ENCODE assay signal across 23 mouse cellular contexts in the genomic region with DNA sequence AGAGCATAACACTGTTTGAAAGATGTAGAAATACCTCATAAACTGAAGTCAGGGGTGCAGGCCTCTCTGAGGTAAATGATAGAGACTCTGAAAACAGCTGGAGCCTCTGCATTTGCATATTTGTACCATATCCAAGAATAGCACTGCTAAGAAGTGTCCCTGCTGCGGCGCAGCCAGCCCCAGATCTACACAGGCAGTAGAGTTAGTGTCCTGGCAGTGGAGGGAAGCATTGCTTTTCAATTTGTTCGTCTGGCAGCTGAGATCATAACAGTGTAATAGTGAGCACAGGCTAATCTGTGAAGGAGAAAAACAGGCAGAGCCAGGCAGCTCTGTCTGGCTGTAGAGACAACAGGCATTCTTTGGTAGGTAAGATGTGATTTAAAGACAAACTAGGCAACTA.
A peak's percentile ranks its signal among the peaks of the same experiment; 100 is the strongest.
DNase-seq lines count a peak whose midpoint lies in the region; ATAC-seq and TF ChIP-seq lines count a peak whose summit lies in the region.
"Had no signal": no experiment of that assay in that cellular context is flagged by ENCODE, and none has a peak within 500 bp of the region (broad histone marks: within the 10 kb centered on the region; RNA-seq: fewer than 3 reads in every experiment).

No protein-coding gene starts in this region.

- no peaks in the 10 kb centered on the region for H3K36me3 ChIP-seq in kidney, postnatal 0 days (ENCODE audit: insufficient read depth, low read length)
- no peaks in the 10 kb centered on the region for H3K36me3 ChIP-seq in kidney, embryonic 15.5 days
- no peaks in the 10 kb centered on the region for H3K36me3 ChIP-seq in lung, postnatal 0 days (ENCODE audit: insufficient read depth, low read length)
- H3K36me3 ChIP-seq: embryonic facial prominence, embryonic 13.5 days; hindbrain, embryonic 15.5 days; liver, embryonic 13.5 days; stomach, embryonic 15.5 days had no signal

- no peaks in the 10 kb centered on the region for H3K27me3 ChIP-seq in kidney, postnatal 0 days (ENCODE audit: insufficient read depth, low read length)
- no peaks in the 10 kb centered on the region for H3K27me3 ChIP-seq in kidney, embryonic 15.5 days
- H3K27me3 ChIP-seq in lung, postnatal 0 days (replicated peaks; ENCODE audit: insufficient read depth, low read length): no peaks in the 10 kb centered on the region
- H3K27me3 ChIP-seq: embryonic facial prominence, embryonic 13.5 days; hindbrain, embryonic 15.5 days; liver, embryonic 13.5 days; stomach, embryonic 15.5 days had no signal

- no peak overlapping the region for H3K4me3 ChIP-seq in kidney, postnatal 0 days (replicated peaks; ENCODE audit: low read depth, low read length)
- H3K4me3 ChIP-seq in kidney, embryonic 15.5 days (replicated peaks): no peak overlapping the region
- no peak overlapping the region for H3K4me3 ChIP-seq in lung, postnatal 0 days (ENCODE audit: low read depth, low read length)
- H3K4me3 ChIP-seq: embryonic facial prominence, embryonic 13.5 days; gastrocnemius, adult 2 months; hindbrain, embryonic 15.5 days; left cerebral cortex, adult 2 months; liver, embryonic 13.5 days; stomach, embryonic 15.5 days had no signal

- no peak overlapping the region for H3K9ac ChIP-seq in kidney, postnatal 0 days (ENCODE audit: low read depth, low read length)
- no peak overlapping the region for H3K9ac ChIP-seq in kidney, embryonic 15.5 days
- H3K9ac ChIP-seq in lung, postnatal 0 days (replicated peaks; ENCODE audit: low read depth): no peak overlapping the region
- H3K9ac ChIP-seq: embryonic facial prominence, embryonic 13.5 days; forebrain, postnatal 0 days; hindbrain, embryonic 15.5 days; liver, embryonic 13.5 days; stomach, embryonic 15.5 days had no signal

- 63% methylated on average over 3 of the region's 3 CpGs for WGBS in kidney, postnatal 0 days
- WGBS in kidney, embryonic 15.5 days: 59% methylated on average over 3 of the region's 3 CpGs
- 45% methylated on average over 3 of the region's 3 CpGs for WGBS in lung, postnatal 0 days

- TF ChIP-seq EP300 in lung, postnatal 0 days (IDR thresholded peaks at IDR 0.05): no peak

- ATAC-seq in kidney, postnatal 0 days (replicated peaks; ENCODE audit: low FRiP score, low read depth): no peak
- no peak for ATAC-seq in kidney, embryonic 15.5 days (replicated peaks; ENCODE audit: low FRiP score)
- peak; percentile 37 for ATAC-seq in lung, postnatal 0 days
- ATAC-seq: forebrain, postnatal 0 days; intestine, postnatal 0 days had no signal

- no peak overlapping the region for H3K4me2 ChIP-seq in kidney, postnatal 0 days (ENCODE audit: low read length)
- no peak overlapping the region for H3K4me2 ChIP-seq in kidney, embryonic 15.5 days
- H3K4me2 ChIP-seq in lung, postnatal 0 days (replicated peaks; ENCODE audit: low read depth, low read length): no peak overlapping the region
- H3K4me2 ChIP-seq: embryonic facial prominence, embryonic 13.5 days; heart, embryonic 11.5 days; hindbrain, embryonic 15.5 days; liver, embryonic 13.5 days; stomach, embryonic 15.5 days had no signal

- TF ChIP-seq CTCF in kidney, postnatal 0 days (IDR thresholded peaks at IDR 0.05; ENCODE audit: low read depth): no peak
- TF ChIP-seq CTCF in lung, postnatal 0 days (IDR thresholded peaks at IDR 0.05): no peak

- H3K4me1 ChIP-seq in kidney, postnatal 0 days (replicated peaks; ENCODE audit: insufficient read depth, low read length): no peaks in the 10 kb centered on the region
- no peaks in the 10 kb centered on the region for H3K4me1 ChIP-seq in kidney, embryonic 15.5 days
- H3K4me1 ChIP-seq in lung, postnatal 0 days (ENCODE audit: insufficient read depth, low read depth, low read length): no peaks in the 10 kb centered on the region
- H3K4me1 ChIP-seq: embryonic facial prominence, embryonic 13.5 days; hindbrain, embryonic 15.5 days; liver, embryonic 13.5 days; stomach, embryonic 15.5 days had no signal

- DNase-seq in cerebellum, postnatal 10 days: peak; percentile 4 to 7
- no peak for DNase-seq in cerebellum, postnatal 4 days (ENCODE audit: low spot score in 2 of 2)
- DNase-seq in kidney, postnatal 0 days (ENCODE audit: low spot score): peak; percentile 16
- peak; percentile 14 for DNase-seq in lung, postnatal 0 days (ENCODE audit: low spot score)
- no peak for DNase-seq in lung, postnatal 25 days (ENCODE audit: low spot score)
- DNase-seq in brain, adult 2 months (ENCODE audit: low read depth, low spot score): peak; percentile 41
- no peak for DNase-seq in layer of hippocampus, postnatal 10 days (ENCODE audit: low spot score in 2 of 2)
- DNase-seq: adrenal gland, adult 2 months; cerebellum, adult 9-10 months; forebrain, postnatal 0 days; gastrocnemius, adult 2 months; heart, postnatal 10 days; kidney, postnatal 10 days; liver, embryonic 13.5 days; right cerebral cortex, postnatal 25 days; thymus, adult 18-20 months had no signal

- H3K9me3 ChIP-seq in kidney, postnatal 0 days (replicated peaks; ENCODE audit: low read length): no peaks in the 10 kb centered on the region
- H3K9me3 ChIP-seq in kidney, embryonic 15.5 days (replicated peaks): no peaks in the 10 kb centered on the region
- H3K9me3 ChIP-seq in lung, postnatal 0 days (ENCODE audit: low read length): no peaks in the 10 kb centered on the region
- H3K9me3 ChIP-seq: embryonic facial prominence, embryonic 13.5 days; hindbrain, embryonic 15.5 days; liver, embryonic 13.5 days; stomach, embryonic 15.5 days had no signal

- H3K27ac ChIP-seq in kidney, postnatal 0 days: no peak overlapping the region
- H3K27ac ChIP-seq in kidney, embryonic 15.5 days: no peak overlapping the region
- no peak overlapping the region for H3K27ac ChIP-seq in lung, postnatal 0 days (ENCODE audit: low read length)
- H3K27ac ChIP-seq: embryonic facial prominence, embryonic 13.5 days; gastrocnemius, adult 2 months; hindbrain, embryonic 15.5 days; left cerebral cortex, adult 2 months; liver, embryonic 13.5 days; stomach, embryonic 15.5 days had no signal

Comparison
In these comparisons a context has a peak if more than half of its experiments do, and no peak if none do; other contexts are left out.
1. DNase-seq: peak in cerebellum, postnatal 10 days (2 of 2), kidney, postnatal 0 days (single experiment), lung, postnatal 0 days (single experiment) and brain, adult 2 months (single experiment); none in cerebellum, postnatal 4 days (0 of 2), lung, postnatal 25 days (single experiment) and layer of hippocampus, postnatal 10 days (0 of 2).